Mouse (Mus musculus) cerebellum, adult 11-12 months (tissue): Measurements from ENCODE around the gene Itpr1.

Source experiments
- DNase-seq: peaks from one replicate; pipeline ENCODE4 v3.0.0; 2022

Gene Itpr1

GRCm38 (mm10) chr6:108448864-108449263 is 236.0 kb downstream of the Itpr1 start:
- no peak for DNase-seq

- DNase-seq: peak; percentile 52
Measured at GRCm38 (mm10) chr6:108451536-108451935, 238.6 kb downstream of the Itpr1 start.

- DNase-seq: no peak
Measured at GRCm38 (mm10) chr6:108453618-108454017, 240.7 kb downstream of the Itpr1 start.

GRCm38 (mm10) chr6:108454061-108454891 is 241.4 kb downstream of the Itpr1 start:
- no peak for DNase-seq

GRCm38 (mm10) chr6:108454979-108455836 is 242.3 kb downstream of the Itpr1 start:
- peak; percentile 62 for DNase-seq

- DNase-seq: peak; percentile 90
Measured at GRCm38 (mm10) chr6:108456231-108457062, 243.6 kb downstream of the Itpr1 start.

GRCm38 (mm10) chr6:108457063-108457405 is 244.1 kb downstream of the Itpr1 start:
- peak; percentile 91 for DNase-seq

- DNase-seq: peak; percentile 49
Measured at GRCm38 (mm10) chr6:108457516-108458181, 244.8 kb downstream of the Itpr1 start.

GRCm38 (mm10) chr6:108458182-108458571 is 245.3 kb downstream of the Itpr1 start:
- no peak for DNase-seq

- peak; percentile 39 for DNase-seq
Measured at GRCm38 (mm10) chr6:108458826-108459225, 245.9 kb downstream of the Itpr1 start.

GRCm38 (mm10) chr6:108464308-108464979 is 251.5 kb downstream of the Itpr1 start:
- no peak for DNase-seq

- no peak for DNase-seq
Measured at GRCm38 (mm10) chr6:108465159-108465558, 252.3 kb downstream of the Itpr1 start.

GRCm38 (mm10) chr6:108466061-108466531 is 253.2 kb downstream of the Itpr1 start:
- no peak for DNase-seq

GRCm38 (mm10) chr6:108467597-108467996 is 254.7 kb downstream of the Itpr1 start:
- no peak for DNase-seq

GRCm38 (mm10) chr6:108468226-108468825 is 255.4 kb downstream of the Itpr1 start:
- DNase-seq: no peak

- DNase-seq: no peak
Measured at GRCm38 (mm10) chr6:108471878-108472277, 259.0 kb downstream of the Itpr1 start.

- DNase-seq: no peak
Measured at GRCm38 (mm10) chr6:108472748-108473147, 259.9 kb downstream of the Itpr1 start.

GRCm38 (mm10) chr6:108476797-108477235 is 263.9 kb downstream of the Itpr1 start:
- no peak for DNase-seq

GRCm38 (mm10) chr6:108477602-108478001 is 264.7 kb downstream of the Itpr1 start:
- DNase-seq: no peak

GRCm38 (mm10) chr6:108481190-108481589 is 268.3 kb downstream of the Itpr1 start:
- no peak for DNase-seq

- no peak for DNase-seq
Measured at GRCm38 (mm10) chr6:108482464-108482863, 269.6 kb downstream of the Itpr1 start.
